Comparison of ENCODE assay signal across 33 mouse cellular contexts in genomic region chr15:103077673-103078072, GRCm38 (mm10). TPM values are rescaled to one million over a fixed set of nuclear protein-coding genes. Genes with fewer than 3 reads are reported as not detected.
A peak's percentile ranks its signal among the peaks of the same experiment; 100 is the strongest.
DNase-seq lines count a peak whose midpoint lies in the region; ATAC-seq and TF ChIP-seq lines count a peak whose summit lies in the region.
"Had no signal": no experiment of that assay in that cellular context is flagged by ENCODE, and none has a peak within 500 bp of the region (broad histone marks: within the 10 kb centered on the region; RNA-seq: fewer than 3 reads in every experiment).

No protein-coding gene starts in this region.

- H3K4me2 ChIP-seq in CH12.LX (ENCODE audit: insufficient read depth, low read depth, poor library complexity, severe bottlenecking): no peak overlapping the region
- no peak overlapping the region for H3K4me2 ChIP-seq in stomach, postnatal 0 days (replicated peaks; ENCODE audit: low read depth)
- H3K4me2 ChIP-seq: embryonic facial prominence, embryonic 13.5 days; heart, embryonic 13.5 days; hindbrain, embryonic 14.5 days; liver, embryonic 15.5 days; lung, embryonic 15.5 days; midbrain, embryonic 12.5 days; neural tube, embryonic 13.5 days had no signal

- WGBS in stomach, postnatal 0 days: 86% methylated on average over 2 of the region's 2 CpGs

- H3K27ac ChIP-seq in layer of hippocampus, adult 2 months: no peak overlapping the region
- H3K27ac ChIP-seq in CH12.LX (ENCODE audit: insufficient read depth, low read depth): no peak overlapping the region
- H3K27ac ChIP-seq in stomach, postnatal 0 days (replicated peaks): no peak overlapping the region
- H3K27ac ChIP-seq: embryonic facial prominence, embryonic 13.5 days; forebrain, embryonic 10.5 days; heart, embryonic 13.5 days; hindbrain, embryonic 14.5 days; liver, embryonic 15.5 days; lung, embryonic 15.5 days; midbrain, embryonic 12.5 days; neural tube, embryonic 13.5 days had no signal

- no peak for TF ChIP-seq EP300 in CH12.LX (IDR thresholded peaks at IDR 0.05; ENCODE audit: low read length)
- no peak for TF ChIP-seq EP300 in stomach, postnatal 0 days (optimal IDR thresholded peaks at IDR 0.05)

- no peaks in the 10 kb centered on the region for H3K36me3 ChIP-seq in CH12.LX (replicated peaks in 1 of 2; ENCODE audit: control insufficient read depth in 1 of 2, insufficient read depth in 1 of 2, low read length in 1 of 2)
- H3K36me3 ChIP-seq in stomach, postnatal 0 days (ENCODE audit: control insufficient read depth, insufficient read depth, low read length): no peaks in the 10 kb centered on the region
- H3K36me3 ChIP-seq: embryonic facial prominence, embryonic 13.5 days; forebrain, embryonic 10.5 days; heart, embryonic 13.5 days; liver, embryonic 15.5 days; lung, embryonic 15.5 days; midbrain, embryonic 12.5 days; neural tube, embryonic 13.5 days had no signal

- peak; percentile 56 for TF ChIP-seq RAD21 in CH12.LX (IDR thresholded peaks at IDR 0.05; ENCODE audit: low read depth, low read length)

- no peak for TF ChIP-seq POLR2A in CH12.LX (IDR thresholded peaks at IDR 0.05; ENCODE audit: low read depth, low read length)

- peaks cover 2% of the 10 kb centered on the region for H3K27me3 ChIP-seq in CH12.LX (replicated peaks)
- no peaks in the 10 kb centered on the region for H3K27me3 ChIP-seq in stomach, postnatal 0 days (ENCODE audit: control insufficient read depth, insufficient read depth, low read length)
- H3K27me3 ChIP-seq: neural tube, embryonic 13.5 days; Patski had no signal

- dilution Hi-C loops in CH12.LX (cut with MboI; ENCODE audit: extremely low pct_ligation_motif_present, extremely low pct_unique_long_range_greater_than_20kb, low sequenced_read_pairs): no loop called here

- ATAC-seq in stomach, postnatal 0 days (ENCODE audit: low FRiP score, low TSS enrichment): no peak
- ATAC-seq: forebrain, embryonic 16.5 days; Patski had no signal

- no peaks in the 10 kb centered on the region for H3K79me2 ChIP-seq in CH12.LX (replicated peaks; ENCODE audit: control insufficient read depth, extremely low read depth, insufficient read depth, poor library complexity, severe bottlenecking)

- H3K9me3 ChIP-seq in CH12.LX (replicated peaks; ENCODE audit: low read length): no peaks in the 10 kb centered on the region
- H3K9me3 ChIP-seq in stomach, postnatal 0 days (ENCODE audit: control insufficient read depth, low read length): no peaks in the 10 kb centered on the region
- H3K9me3 ChIP-seq: embryonic facial prominence, embryonic 13.5 days; forebrain, embryonic 10.5 days; heart, embryonic 13.5 days; liver, embryonic 15.5 days; lung, embryonic 15.5 days; midbrain, embryonic 12.5 days; neural tube, embryonic 13.5 days had no signal

- peak; percentile 34 for DNase-seq in embryo, embryonic 11 days
- DNase-seq in embryo, embryonic 9.5 days (ENCODE audit: extremely low spot score): no peak
- DNase-seq in layer of hippocampus, adult 2 months (ENCODE audit: low spot score in 2 of 2): no peak
- no peak for DNase-seq in layer of hippocampus, postnatal 36 days
- peak; percentile 31 for DNase-seq in CH12.LX (ENCODE audit: extremely low read depth)
- DNase-seq in stomach, postnatal 0 days (ENCODE audit: low spot score): no peak
- no peak for DNase-seq in adrenal gland, adult 18-20 months (ENCODE audit: low spot score in 2 of 2)
- DNase-seq: adrenal gland, postnatal 14 days; cerebellum, adult 11 months; cerebellum, adult 9-10 months; cerebellum, postnatal 36 days; heart, postnatal 10 days; kidney, adult 9 months; kidney, postnatal 36 days; left cerebral cortex, postnatal 4 days; retina, postnatal 1 day; right cerebral cortex, postnatal 14 days had no signal

- TF ChIP-seq CTCF in layer of hippocampus, adult 2 months (conservative IDR thresholded peaks at IDR 0.05): 0 out of 2 replicates have a peak, but pooled peaks have one; percentile 11
- peak in 1 of 2 experiments; percentile 71; a peak in 2 of 4 replicates for TF ChIP-seq CTCF in CH12.LX (conservative IDR thresholded peaks at IDR 0.05 in 1 of 2, IDR thresholded peaks at IDR 0.05 in 1 of 2; ENCODE audit: low read depth in 2 of 2, low read length in 2 of 2)
- TF ChIP-seq CTCF in stomach, postnatal 0 days (IDR thresholded peaks at IDR 0.05; ENCODE audit: low read depth): peak; percentile 45

- H3K9ac ChIP-seq in CH12.LX (ENCODE audit: insufficient read depth, low read depth): no peak overlapping the region
- no peak overlapping the region for H3K9ac ChIP-seq in stomach, postnatal 0 days (ENCODE audit: low read length)
- H3K9ac ChIP-seq: embryonic facial prominence, embryonic 13.5 days; heart, embryonic 13.5 days; hindbrain, embryonic 14.5 days; liver, embryonic 15.5 days; lung, embryonic 15.5 days; midbrain, embryonic 12.5 days; neural tube, embryonic 13.5 days had no signal

- in situ Hi-C loops in CH12.LX (cut with MboI; ENCODE audit: low pct_ligation_motif_present, low pct_unique_long_range_greater_than_20kb, low sequenced_read_pairs): no loop called here

- no peak overlapping the region for H3K4me3 ChIP-seq in layer of hippocampus, adult 2 months
- H3K4me3 ChIP-seq in CH12.LX (replicated peaks in 1 of 3; ENCODE audit: low read depth in 2 of 3, low read length in 2 of 3, poor library complexity in 1 of 3): no peak overlapping the region
- no peak overlapping the region for H3K4me3 ChIP-seq in stomach, postnatal 0 days (ENCODE audit: low read depth, low read length)
- H3K4me3 ChIP-seq: embryonic facial prominence, embryonic 13.5 days; forebrain, embryonic 10.5 days; heart, embryonic 13.5 days; liver, embryonic 15.5 days; lung, embryonic 15.5 days; midbrain, embryonic 12.5 days; myocyte; neural tube, embryonic 13.5 days had no signal

- no peaks in the 10 kb centered on the region for H3K4me1 ChIP-seq in CH12.LX (ENCODE audit: control insufficient read depth in 1 of 2, insufficient read depth in 2 of 2)
- no peaks in the 10 kb centered on the region for H3K4me1 ChIP-seq in stomach, postnatal 0 days (replicated peaks; ENCODE audit: control insufficient read depth, insufficient read depth)
- H3K4me1 ChIP-seq: liver, embryonic 15.5 days; lung, embryonic 15.5 days; midbrain, embryonic 12.5 days had no signal

TF ChIP-seq in CH12.LX, 34 proteins besides CTCF, POLR2A, EP300 and RAD21:
- TF ChIP-seq SMC3 (IDR thresholded peaks at IDR 0.05; ENCODE audit: low read depth, low read length) (peak; percentile 84), IRF4 (IDR thresholded peaks at IDR 0.05; ENCODE audit: low read depth, low read length) (0 out of 2 replicates have a peak, but pooled peaks have one; percentile 43), POLR2AphosphoS2 (IDR thresholded peaks at IDR 0.05; ENCODE audit: low read depth, low read length) (no peak), BHLHE40 (IDR thresholded peaks at IDR 0.05; ENCODE audit: low read depth, low read length) (no peak), ZC3H11A (IDR thresholded peaks at IDR 0.05; ENCODE audit: low read depth, low read length) (peak; percentile 41)

RNA-seq across cellular contexts. Expression of gene Hoxc4, which starts 58.9 kb away (rescaled TPM):
- total RNA-seq in layer of hippocampus, adult 2 months (2021): not detected
- not detected for total RNA-seq in layer of hippocampus, postnatal 36 days (2021)
- total RNA-seq in CH12.LX (2012; rRNA removed) (5.7 and 7.8 TPM in 2 replicates), CH12.LX (2014; rRNA removed) (8.6 and 10.4 TPM in 2 replicates)
- 31.7 and 37.0 TPM in 2 replicates for polyA plus RNA-seq in CH12.LX (2012; ENCODE audit: insufficient read length, low read depth)
- 9.6 and 10.4 TPM in 2 replicates for polyA plus RNA-seq in stomach, postnatal 0 days (2015; fragmentation: Nextera tagmentation; extraction: Ambion mirVana)
- 1 to 10 TPM; 5.0 to 7.3 TPM for total RNA-seq in adrenal gland, adult 18-20 months (2021)
- total RNA-seq: heart, adult 8-10 months; layer of hippocampus, adult 8-10 months; layer of hippocampus, postnatal 25 days; left cerebral cortex, postnatal 4 days; megakaryocyte progenitor cell, adult 5-6 weeks had no signal
- polyA plus RNA-seq: forebrain, embryonic 10.5 days; forebrain, embryonic 16.5 days; midbrain, postnatal 0 days had no signal

Comparison
In these comparisons a context has a peak if more than half of its experiments do, and no peak if none do; other contexts are left out.
1. DNase-seq: peak in embryo, embryonic 11 days (single experiment) and CH12.LX (single experiment); none in embryo, embryonic 9.5 days (single experiment), layer of hippocampus, adult 2 months (0 of 2), layer of hippocampus, postnatal 36 days (0 of 2), stomach, postnatal 0 days (single experiment) and adrenal gland, adult 18-20 months (0 of 2).
2. RNA of gene Hoxc4, which starts 58.9 kb away (total RNA-seq): 5.7 to 10.4 TPM in CH12.LX and 5.0 to 7.3 TPM in adrenal gland, adult 18-20 months; not detected in layer of hippocampus, adult 2 months and not detected in layer of hippocampus, postnatal 36 days; every median in the first group is over 4 times any median in the second.